Mouse (Mus musculus): Measurements from ENCODE around the gene Card9. TPM values are rescaled to one million over a fixed set of nuclear protein-coding genes. Genes with fewer than 3 reads are reported as not detected.

Card9 gene
- polyA plus RNA-seq, 1 experiment, result 199 TPM

- Histone ChIP-seq H3K4me3 (replicated peaks; ENCODE audit: control insufficient read depth, low read depth, low read length) (peak within 1 kb of the TSS; percentile 95), H3K27ac (ENCODE audit: control insufficient read depth, insufficient read depth, low read depth, low read length, poor library complexity) (no peak within 1 kb of the TSS), H3K4me1 (ENCODE audit: control insufficient read depth, insufficient read depth, low read length) (no peaks in the 10 kb centered on the region)
- under 1% methylated on average over 38 of the region's 38 CpGs for WGBS
- TF ChIP-seq POLR2A (IDR thresholded peaks at IDR 0.05; ENCODE audit: borderline replicate concordance, control insufficient read depth, low read depth, low read length), result peak; percentile 37; the same call in 1 of the 2 replicates
- TF ChIP-seq CTCF (IDR thresholded peaks at IDR 0.05; ENCODE audit: control insufficient read depth, insufficient read depth, low read length), result no peak
These were observed 19.5 kb upstream of the Card9 start, which contains the start of gene Snapc4 for GRCm38 (mm10) chr2:26380131-26380771. Snapc4 (minus strand) TSS chr2:26380653.

GRCm38 (mm10) chr2:26372396-26372795 is 11.7 kb upstream of the Card9 start:
- WGBS, result 84% methylated on average over 8 of the region's 8 CpGs

GRCm38 (mm10) chr2:26368572-26368971 is 7.9 kb upstream of the Card9 start:
- H3K4me1 ChIP-seq (ENCODE audit: control insufficient read depth, insufficient read depth, low read length), result no peaks in the 10 kb centered on the region
- WGBS, result 72% methylated on average over 1 of the region's 1 CpGs
- no peak for TF ChIP-seq POLR2A (IDR thresholded peaks at IDR 0.05; ENCODE audit: borderline replicate concordance, control insufficient read depth, low read depth, low read length)
- no peak for TF ChIP-seq CTCF (IDR thresholded peaks at IDR 0.05; ENCODE audit: control insufficient read depth, insufficient read depth, low read length)
- no peak overlapping the region for H3K27ac ChIP-seq (ENCODE audit: control insufficient read depth, insufficient read depth, low read depth, low read length, poor library complexity)
- no peak overlapping the region for H3K4me3 ChIP-seq (replicated peaks; ENCODE audit: control insufficient read depth, low read depth, low read length)

More at GRCm38 (mm10) chr2:26372396-26372795, 11.7 kb upstream of the Card9 start:
- Histone ChIP-seq H3K27ac (ENCODE audit: control insufficient read depth, insufficient read depth, low read depth, low read length, poor library complexity) (no peak overlapping the region), H3K4me1 (ENCODE audit: control insufficient read depth, insufficient read depth, low read length) (no peaks in the 10 kb centered on the region), H3K4me3 (replicated peaks; ENCODE audit: control insufficient read depth, low read depth, low read length) (no peak overlapping the region)
- TF ChIP-seq POLR2A (IDR thresholded peaks at IDR 0.05; ENCODE audit: borderline replicate concordance, control insufficient read depth, low read depth, low read length) (no peak), CTCF (IDR thresholded peaks at IDR 0.05; ENCODE audit: control insufficient read depth, insufficient read depth, low read length) (no peak)

GRCm38 (mm10) chr2:26367911-26368310 is 7.2 kb upstream of the Card9 start:
- H3K4me3 ChIP-seq (replicated peaks; ENCODE audit: control insufficient read depth, low read depth, low read length), result no peak overlapping the region
- TF ChIP-seq POLR2A (IDR thresholded peaks at IDR 0.05; ENCODE audit: borderline replicate concordance, control insufficient read depth, low read depth, low read length) (no peak), CTCF (IDR thresholded peaks at IDR 0.05; ENCODE audit: control insufficient read depth, insufficient read depth, low read length) (no peak)
- H3K4me1 ChIP-seq (ENCODE audit: control insufficient read depth, insufficient read depth, low read length), result no peaks in the 10 kb centered on the region
- H3K27ac ChIP-seq (ENCODE audit: control insufficient read depth, insufficient read depth, low read depth, low read length, poor library complexity), result no peak overlapping the region
- 90% methylated on average over 6 of the region's 6 CpGs for WGBS

GRCm38 (mm10) chr2:26364738-26365465 is 4.2 kb upstream of the Card9 start:
- H3K4me1 ChIP-seq (ENCODE audit: control insufficient read depth, insufficient read depth, low read length), result no peaks in the 10 kb centered on the region
- 80% methylated on average over 10 of the region's 10 CpGs for WGBS
- no peak overlapping the region for H3K4me3 ChIP-seq (replicated peaks; ENCODE audit: control insufficient read depth, low read depth, low read length)
- no peak for TF ChIP-seq CTCF (IDR thresholded peaks at IDR 0.05; ENCODE audit: control insufficient read depth, insufficient read depth, low read length)
- no peak for TF ChIP-seq POLR2A (IDR thresholded peaks at IDR 0.05; ENCODE audit: borderline replicate concordance, control insufficient read depth, low read depth, low read length)
- H3K27ac ChIP-seq (ENCODE audit: control insufficient read depth, insufficient read depth, low read depth, low read length, poor library complexity), result no peak overlapping the region

- Histone ChIP-seq H3K4me3 (replicated peaks; ENCODE audit: control insufficient read depth, low read depth, low read length) (no peak overlapping the region), H3K4me1 (ENCODE audit: control insufficient read depth, insufficient read depth, low read length) (no peaks in the 10 kb centered on the region), H3K27ac (ENCODE audit: control insufficient read depth, insufficient read depth, low read depth, low read length, poor library complexity) (no peak overlapping the region)
- WGBS, result 87% methylated on average over 5 of the region's 5 CpGs
- TF ChIP-seq POLR2A (IDR thresholded peaks at IDR 0.05; ENCODE audit: borderline replicate concordance, control insufficient read depth, low read depth, low read length) (no peak), CTCF (IDR thresholded peaks at IDR 0.05; ENCODE audit: control insufficient read depth, insufficient read depth, low read length) (no peak)
These were observed 2.8 kb upstream of the Card9 start for GRCm38 (mm10) chr2:26363481-26363880.

GRCm38 (mm10) chr2:26362991-26363390 is 2.3 kb upstream of the Card9 start:
- Histone ChIP-seq H3K4me1 (ENCODE audit: control insufficient read depth, insufficient read depth, low read length) (no peaks in the 10 kb centered on the region), H3K4me3 (replicated peaks; ENCODE audit: control insufficient read depth, low read depth, low read length) (no peak overlapping the region), H3K27ac (ENCODE audit: control insufficient read depth, insufficient read depth, low read depth, low read length, poor library complexity) (no peak overlapping the region)
- no peak for TF ChIP-seq POLR2A (IDR thresholded peaks at IDR 0.05; ENCODE audit: borderline replicate concordance, control insufficient read depth, low read depth, low read length)
- TF ChIP-seq CTCF (IDR thresholded peaks at IDR 0.05; ENCODE audit: control insufficient read depth, insufficient read depth, low read length), result no peak
- 86% methylated on average over 5 of the region's 5 CpGs for WGBS

GRCm38 (mm10) chr2:26359983-26360382 is 735 bp downstream of the Card9 start:
- TF ChIP-seq CTCF (IDR thresholded peaks at IDR 0.05; ENCODE audit: control insufficient read depth, insufficient read depth, low read length) (no peak), POLR2A (IDR thresholded peaks at IDR 0.05; ENCODE audit: borderline replicate concordance, control insufficient read depth, low read depth, low read length) (peak; percentile 51; the same call in 1 of the 2 replicates)
- H3K4me1 ChIP-seq (ENCODE audit: control insufficient read depth, insufficient read depth, low read length), result no peaks in the 10 kb centered on the region; the same call in 1 of the 2 replicates
- 8% methylated on average over 6 of the region's 6 CpGs for WGBS
- H3K27ac ChIP-seq (ENCODE audit: control insufficient read depth, insufficient read depth, low read depth, low read length, poor library complexity), result peak overlapping the region; percentile 53
- H3K4me3 ChIP-seq (replicated peaks; ENCODE audit: control insufficient read depth, low read depth, low read length), result peak overlapping the region; percentile 77
